Mouse (Mus musculus): ENCODE measurements at regions not wholly inside any gene's neighbourhood (a gene's known extent, or its start where the extent isn't known, plus 50 kb on each side); places are given as distances from the start of the nearest gene placed in this dataset.

DNA sequence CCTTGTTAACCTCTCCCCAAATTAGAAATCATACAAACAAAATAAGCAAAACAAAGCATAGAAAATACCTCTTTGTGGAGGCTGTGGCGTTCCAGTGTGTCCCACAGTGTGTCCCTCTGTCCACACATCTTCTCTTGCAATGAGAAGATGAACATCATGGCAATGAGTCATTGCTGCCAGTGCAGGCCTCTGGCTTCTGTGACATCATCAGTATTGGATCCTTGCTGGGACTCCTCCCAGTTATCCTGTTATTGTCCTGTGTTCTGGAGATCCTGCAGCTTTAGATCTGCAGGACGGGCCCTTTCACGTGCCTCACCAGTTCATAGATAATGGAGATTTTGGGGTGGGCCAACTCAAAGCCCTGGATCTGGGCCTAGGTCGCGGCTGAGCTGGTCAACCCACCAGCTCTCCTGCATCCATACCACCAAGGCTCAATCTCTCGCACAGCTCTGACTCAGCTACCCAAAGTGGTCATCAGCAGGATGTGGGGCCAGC is 80.9 kb downstream of the Tmem212 start:
- ChIA-PET POLR2A (no interaction called here), CTCF (no interaction called here)

DNA sequence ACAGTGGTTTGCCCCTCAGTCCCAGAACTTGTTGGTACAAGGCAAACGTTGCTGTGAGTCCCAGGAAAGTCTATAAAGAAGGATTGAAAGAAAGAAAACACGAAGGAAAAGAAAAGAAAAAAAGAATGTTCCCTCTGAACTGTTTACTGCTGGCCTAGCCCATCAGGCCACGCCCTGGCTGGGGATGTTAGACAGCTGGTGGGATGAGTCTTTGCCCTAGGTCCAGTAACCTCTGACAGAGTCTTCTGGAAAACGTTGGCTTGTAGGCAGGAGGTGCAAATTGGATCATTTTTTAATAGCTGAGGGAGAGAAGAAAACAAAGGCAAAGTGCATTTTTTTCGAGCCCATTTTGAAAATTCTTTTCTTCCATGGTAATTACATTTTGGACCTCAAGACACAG is 91.9 kb downstream of the Tmem212 start:
- CTCF ChIA-PET: interaction anchor here in 1 of 4 experiments (0.5 kb wide), 1 partner anchor 459 kb away, joined by 4 read pairs; no protein-coding TSS in a partner anchor
- POLR2A ChIA-PET: no interaction called here

DNA sequence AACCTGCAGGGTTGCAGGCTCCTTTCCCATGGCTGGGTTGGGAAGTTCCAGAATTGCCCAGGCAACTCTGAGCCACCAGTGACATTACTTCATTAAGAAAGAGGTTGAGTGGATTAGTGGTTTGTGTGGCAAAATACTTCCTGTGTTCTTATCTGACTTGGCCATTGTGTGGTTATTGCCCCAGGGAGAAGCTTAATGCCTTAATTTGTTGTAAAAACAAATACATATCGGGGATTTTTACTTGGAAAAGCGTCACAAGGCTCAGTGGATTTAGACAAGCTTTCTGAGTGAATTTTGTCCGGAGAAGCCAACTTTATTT is 80.5 kb upstream of the Fndc3b start:
- POLR2A ChIA-PET: no interaction called here
- CTCF ChIA-PET: no interaction called here

- POLR2A ChIA-PET: no interaction called here
These were observed 80.0 kb upstream of the Fndc3b start for GRCm38 (mm10) chr3:27790932-27791632.

DNA sequence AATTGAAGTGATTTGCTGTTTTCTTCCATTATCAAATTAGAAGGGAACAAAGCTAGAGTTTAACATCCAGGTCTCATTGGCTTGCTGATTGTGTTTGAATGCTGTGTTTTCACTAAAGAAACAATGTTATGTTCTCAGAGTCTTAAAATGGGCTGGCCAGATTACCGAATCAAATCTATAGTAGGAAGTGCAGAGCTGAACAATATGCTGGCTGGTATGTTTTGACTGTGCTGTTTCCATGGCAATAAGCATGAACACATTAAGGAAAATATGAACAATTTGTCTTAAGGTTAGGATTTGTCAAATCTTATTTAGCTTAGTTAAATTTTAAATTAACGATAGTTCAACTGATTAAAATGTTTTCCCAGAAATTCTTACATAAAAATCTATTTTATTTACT is 72.8 kb upstream of the Fndc3b start:
- CTCF ChIA-PET: no interaction called here
- POLR2A ChIA-PET: no interaction called here

More at GRCm38 (mm10) chr3:27790932-27791632, 80.0 kb upstream of the Fndc3b start:
- CTCF ChIA-PET: no interaction called here

- ChIA-PET CTCF (no interaction called here), POLR2A (no interaction called here)
These were observed 72.4 kb upstream of the Fndc3b start for GRCm38 (mm10) chr3:27783476-27783875.

DNA sequence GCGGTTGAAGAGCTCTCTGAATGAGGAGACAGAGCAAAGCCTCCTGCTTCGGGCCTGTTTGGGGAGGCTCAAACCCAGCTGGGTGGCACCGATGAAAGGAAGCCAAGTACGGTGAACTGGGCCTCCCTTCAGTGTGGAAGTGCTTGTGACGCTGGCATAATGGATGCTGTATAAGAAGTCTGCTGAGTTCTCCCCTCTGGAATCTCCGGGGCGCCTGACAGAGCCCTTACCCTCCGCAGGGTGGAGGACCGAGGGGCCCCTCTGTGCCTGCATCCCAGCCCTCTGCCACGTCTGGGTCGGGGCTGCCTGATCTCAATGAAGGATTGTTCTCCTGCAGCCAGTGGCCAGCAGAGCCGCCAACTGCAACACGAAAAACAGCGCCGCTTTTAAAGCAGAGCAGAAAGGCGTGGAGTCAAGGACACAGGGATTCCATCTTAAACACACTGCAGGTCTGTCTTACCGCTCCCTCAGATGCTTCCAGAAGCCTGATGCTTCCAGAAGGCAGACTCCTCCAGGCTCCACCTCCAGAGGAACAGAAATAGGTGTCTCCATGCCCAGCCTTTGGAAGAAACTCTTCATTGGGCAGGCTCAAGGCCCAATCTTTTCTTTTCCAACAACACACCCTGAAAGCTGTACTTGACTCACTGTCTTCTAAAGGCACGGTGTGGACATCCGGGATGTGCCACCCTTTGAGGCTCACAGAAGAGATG is 71.1 kb upstream of the Fndc3b start:
- ChIA-PET CTCF (no interaction called here), POLR2A (no interaction called here)

DNA sequence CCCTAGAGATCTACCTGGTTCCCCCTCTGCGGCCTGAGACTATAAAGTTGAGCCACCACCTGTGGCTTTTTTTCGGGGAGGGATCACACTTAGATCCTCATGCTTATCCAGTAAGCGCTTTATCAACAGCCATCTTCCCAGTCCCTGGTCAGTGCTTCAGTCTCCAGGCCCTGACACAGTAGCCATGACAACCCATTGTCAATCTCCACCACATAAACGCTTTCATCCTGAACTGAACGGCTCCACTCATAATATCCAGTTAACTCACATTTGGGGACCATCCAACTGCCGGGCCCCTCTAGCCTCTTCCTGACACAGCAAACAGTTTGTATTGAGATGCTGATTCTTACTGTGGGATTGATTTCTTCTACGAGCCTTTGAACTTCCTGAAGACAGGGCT is 68.8 kb upstream of the Fndc3b start:
- ChIA-PET CTCF (no interaction called here), POLR2A (no interaction called here)

DNA sequence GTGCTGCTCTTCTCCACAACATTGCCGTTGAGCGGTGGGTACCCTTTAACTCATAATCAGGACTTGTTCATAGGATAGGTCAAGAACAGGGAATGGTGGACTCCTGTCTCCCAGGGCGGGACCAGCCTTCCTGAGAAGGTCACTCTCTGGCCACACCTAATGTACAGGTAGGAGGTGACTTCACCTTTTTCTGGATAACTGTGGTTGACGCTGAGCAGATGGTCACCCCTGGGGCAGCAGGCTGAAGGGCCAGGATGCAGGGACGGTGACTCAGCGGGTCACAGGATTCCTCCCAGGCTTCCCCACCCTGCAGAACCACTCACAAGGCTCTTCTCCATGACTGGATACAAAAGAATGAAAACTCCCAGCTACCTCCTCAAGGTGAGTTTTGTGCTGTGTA is 66.6 kb upstream of the Fndc3b start:
- POLR2A ChIA-PET: interaction anchor here in 1 of 4 experiments (0.6 kb wide), 1 partner anchor 1310 kb away, joined by 5 read pairs; no protein-coding TSS in a partner anchor
- CTCF ChIA-PET: interaction anchor here in 1 of 4 experiments (0.6 kb wide), 1 partner anchor 9 kb away, joined by 3 read pairs; no protein-coding TSS in a partner anchor

- POLR2A ChIA-PET: interaction anchor here in 1 of 4 experiments (1.5 kb wide), 1 partner anchor 62 kb away, joined by 4 read pairs; the partner anchor contains the start of gene Fndc3b
- CTCF ChIA-PET: no interaction called here
These were observed 62.1 kb upstream of the Fndc3b start for GRCm38 (mm10) chr3:27773176-27773575.

DNA sequence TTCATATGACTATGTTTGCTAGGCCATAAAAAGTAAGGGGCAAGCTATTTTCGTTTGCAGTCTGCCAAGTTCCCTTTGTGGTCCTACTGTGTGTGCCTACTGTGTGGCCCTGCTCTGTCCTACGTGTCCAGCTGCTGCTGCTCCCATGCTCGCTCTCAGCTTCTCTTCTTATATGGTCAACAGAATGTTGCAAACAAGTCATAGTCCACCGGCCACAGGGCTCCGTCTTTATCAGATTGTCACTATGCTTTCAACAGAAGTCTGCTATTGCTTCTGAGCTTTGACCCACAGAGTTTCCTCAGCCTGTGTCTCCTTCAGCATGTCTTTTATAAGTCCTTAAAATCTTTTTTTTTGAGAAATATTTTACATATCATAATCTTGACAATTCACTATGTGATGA is 58.3 kb upstream of the Fndc3b start:
- ChIA-PET POLR2A (interaction anchor here in 2 of 4 experiments (0.6 to 0.7 kb wide), 2 partner anchors 11 to 69 kb away, joined by 3 read pairs; no protein-coding TSS in a partner anchor), CTCF (no interaction called here)

GRCm38 (mm10) chr3:27767188-27767587 is 56.1 kb upstream of the Fndc3b start:
- CTCF ChIA-PET: no interaction called here
- POLR2A ChIA-PET: no interaction called here

DNA sequence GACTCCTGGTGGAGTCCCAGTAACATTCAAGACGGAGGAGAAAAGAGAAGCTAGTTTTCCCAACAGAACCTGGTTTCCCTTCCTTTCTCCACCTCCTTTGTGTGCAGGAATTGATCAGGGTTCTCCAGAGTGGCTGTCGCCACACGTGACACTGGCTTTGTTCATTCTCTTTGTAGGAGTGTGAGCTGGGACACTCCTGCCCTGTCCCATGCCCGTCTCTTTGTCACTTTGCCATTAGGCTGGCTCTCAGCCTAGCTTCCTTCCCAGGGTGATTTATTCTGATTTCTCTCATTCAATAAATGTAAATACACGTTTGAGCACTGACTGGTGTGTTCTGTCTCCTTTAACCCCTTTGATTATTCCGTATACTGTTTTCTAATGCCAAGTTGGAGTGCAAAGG is 55.3 kb upstream of the Fndc3b start:
- POLR2A ChIA-PET: no interaction called here
- CTCF ChIA-PET: no interaction called here

DNA sequence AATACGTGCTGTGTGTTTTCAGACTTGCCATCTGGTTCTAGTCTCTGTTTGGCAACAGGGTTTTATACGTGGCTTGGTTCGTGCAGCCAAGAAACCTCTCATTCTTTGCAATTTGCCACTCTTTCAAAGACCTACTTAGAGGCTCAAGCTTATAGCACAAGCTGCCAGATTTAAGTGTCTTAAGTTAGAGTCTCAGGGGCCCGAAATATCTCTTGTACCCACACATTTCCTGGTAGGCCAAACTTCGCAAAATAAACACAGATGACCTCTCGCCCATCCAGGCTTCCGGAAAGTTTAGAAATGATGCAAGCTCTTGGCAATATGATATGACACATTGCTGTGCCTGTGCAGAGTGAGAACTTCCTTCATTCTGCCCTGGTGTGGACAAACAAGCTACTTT is 54.8 kb upstream of the Fndc3b start:
- CTCF ChIA-PET: no interaction called here
- POLR2A ChIA-PET: interaction anchor here in 1 of 4 experiments (0.7 kb wide), 1 partner anchor 51 kb away, joined by 3 read pairs; no protein-coding TSS in a partner anchor

DNA sequence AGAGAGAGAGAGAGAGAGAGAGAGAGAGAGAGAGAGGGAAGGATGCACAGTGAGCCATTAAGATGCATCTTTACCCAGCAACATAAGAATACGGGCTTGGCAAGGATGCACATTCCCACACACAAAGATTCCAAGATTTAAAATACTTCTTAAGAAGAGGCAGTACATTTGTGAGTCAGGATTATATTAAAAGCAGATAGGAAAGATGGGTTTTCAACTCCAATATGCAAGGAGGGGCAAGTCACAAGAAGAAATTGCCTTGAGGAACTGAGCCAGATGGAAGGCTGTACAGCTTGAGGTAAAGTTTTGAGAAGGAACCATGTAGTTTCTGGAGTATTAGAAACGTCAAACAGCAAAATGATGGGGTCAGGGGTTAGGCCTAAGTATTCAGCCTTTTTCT is 53.4 kb upstream of the Fndc3b start:
- ChIA-PET CTCF (interaction anchor here in 1 of 4 experiments (0.6 kb wide), 1 partner anchor 27 kb away, joined by 3 read pairs; no protein-coding TSS in a partner anchor), POLR2A (no interaction called here)

DNA sequence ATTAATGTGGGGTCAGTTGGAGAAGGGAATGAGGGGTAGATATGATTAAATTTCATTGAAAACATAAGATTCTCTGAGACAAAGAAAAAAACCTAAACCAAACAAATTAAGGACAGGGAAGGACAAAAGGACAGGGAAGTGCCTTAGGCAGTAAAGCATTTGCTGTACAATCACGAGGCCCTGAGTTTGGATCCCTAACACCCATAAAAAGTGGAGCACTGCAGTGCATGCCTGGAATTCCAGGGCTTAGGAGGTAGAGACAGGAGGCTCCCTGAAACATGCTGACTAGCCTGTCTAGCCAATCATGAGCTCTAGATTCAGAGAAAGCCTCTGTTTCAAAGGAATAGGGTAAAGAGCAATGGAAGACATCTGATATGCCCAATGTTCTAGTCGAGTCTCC is 49.9 kb upstream of the Fndc3b start:
- CTCF ChIA-PET: no interaction called here

More for the DNA sequence above, 49.9 kb upstream of the Fndc3b start:
- POLR2A ChIA-PET: interaction anchor here in 1 of 4 experiments (1.1 kb wide), 1 partner anchor 15 kb away, joined by 3 read pairs; no protein-coding TSS in a partner anchor
